Mouse (Mus musculus): ENCODE measurements around the gene Hap1. TPM values are rescaled to one million over a fixed set of nuclear protein-coding genes. Genes with fewer than 3 reads are reported as not detected.
"Not testable (repeated sequence)": the region's sequence is repeated elsewhere in the genome, so short reads cannot be mapped to it uniquely, and the experiment has no call there.

Gene Hap1
- polyA plus RNA-seq, 1 experiment from 2014 or later: 440 TPM

DNA sequence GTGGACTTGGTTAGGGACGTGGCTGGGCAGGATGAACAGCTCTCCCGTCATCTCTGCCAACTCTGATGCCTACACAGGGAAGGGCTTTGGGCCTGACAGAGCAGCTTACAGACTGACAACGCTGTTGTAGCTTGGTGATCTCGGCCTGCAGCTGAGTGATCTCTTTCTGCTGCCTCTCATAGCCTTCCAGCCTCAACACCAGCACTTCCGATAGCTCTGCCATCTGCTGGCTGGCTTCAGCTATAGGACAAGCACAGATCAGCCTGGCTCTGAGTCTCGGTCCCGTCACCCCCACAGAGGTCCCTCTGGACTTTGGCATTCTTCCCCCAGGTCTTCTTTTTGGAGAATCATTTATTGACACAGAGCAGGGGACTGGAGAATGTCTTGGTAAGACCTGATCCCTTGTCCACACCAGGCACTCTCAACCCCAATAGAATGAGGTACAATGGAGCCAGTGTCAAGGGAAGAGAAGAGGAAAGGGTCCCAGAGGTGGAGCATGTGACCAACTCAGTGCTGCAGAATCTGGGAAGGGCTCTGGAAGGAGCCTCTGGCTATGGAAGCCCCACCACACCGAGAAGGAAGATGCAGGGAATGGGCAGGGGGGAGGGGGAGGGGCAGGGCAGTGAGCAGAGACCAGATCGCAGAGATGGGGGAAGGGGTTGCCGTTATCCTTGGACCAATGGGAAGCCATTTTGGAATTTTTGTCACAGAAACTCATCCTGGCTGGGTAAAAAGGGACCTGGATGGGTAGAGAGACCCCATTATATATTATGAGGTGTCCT, 3.7 kb downstream of the Hap1 start:
- Histone ChIP-seq H3K36me3 (ENCODE audit: control insufficient read depth, insufficient read depth, low read length) (peaks cover 2% of the 10 kb centered on the region; the same call in 1 of the 2 replicates), H3K9me3 (replicated peaks; ENCODE audit: control insufficient read depth, low read length, poor library complexity, severe bottlenecking) (no peaks in the 10 kb centered on the region), H3K4me2 (ENCODE audit: low read length) (no peak overlapping the region), H3K27me3 (ENCODE audit: control insufficient read depth, insufficient read depth, low read depth, low read length) (no peaks in the 10 kb centered on the region), H3K4me1 (ENCODE audit: control insufficient read depth, insufficient read depth, low read length) (peaks cover 29% of the 10 kb centered on the region), H3K27ac (ENCODE audit: low read length) (peak overlapping the region; percentile 47; the same call in 1 of the 2 replicates), H3K4me3 (ENCODE audit: low read depth, low read length) (no peak overlapping the region), H3K9ac (ENCODE audit: low read depth, low read length) (peak overlapping the region; percentile 28; the same call in 1 of the 2 replicates)
- WGBS: 27% methylated on average over 10 of the region's 10 CpGs
- ATAC-seq: peak; percentile 21; the same call in 1 of the 2 replicates

DNA sequence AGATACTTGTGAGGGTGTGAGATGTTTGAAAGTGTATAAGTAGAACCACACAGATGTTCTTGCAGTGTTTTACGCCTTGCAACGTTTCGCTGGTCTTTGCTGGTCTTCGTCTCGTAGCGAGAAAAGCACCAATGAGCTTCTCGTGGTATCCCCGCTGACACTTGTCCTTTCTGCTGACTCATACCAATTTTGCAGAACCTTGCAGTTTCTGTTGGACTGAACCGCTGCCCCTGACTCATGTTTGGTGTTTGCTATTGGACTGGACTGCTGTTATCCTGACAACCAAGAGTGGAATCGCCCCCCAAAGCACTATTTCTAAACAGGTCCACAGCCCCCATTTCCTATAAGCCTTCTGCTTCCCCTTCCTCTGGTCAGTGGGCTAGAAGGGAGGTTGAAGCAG, 11.7 kb downstream of the Hap1 start:
- 95% methylated on average over 10 of the region's 10 CpGs for WGBS
- Histone ChIP-seq H3K9ac (ENCODE audit: low read depth, low read length) (no peak overlapping the region), H3K4me1 (ENCODE audit: control insufficient read depth, insufficient read depth, low read length) (0 out of 2 replicates have a peak, but pooled peaks cover 5% of the 10 kb centered on the region)

DNA sequence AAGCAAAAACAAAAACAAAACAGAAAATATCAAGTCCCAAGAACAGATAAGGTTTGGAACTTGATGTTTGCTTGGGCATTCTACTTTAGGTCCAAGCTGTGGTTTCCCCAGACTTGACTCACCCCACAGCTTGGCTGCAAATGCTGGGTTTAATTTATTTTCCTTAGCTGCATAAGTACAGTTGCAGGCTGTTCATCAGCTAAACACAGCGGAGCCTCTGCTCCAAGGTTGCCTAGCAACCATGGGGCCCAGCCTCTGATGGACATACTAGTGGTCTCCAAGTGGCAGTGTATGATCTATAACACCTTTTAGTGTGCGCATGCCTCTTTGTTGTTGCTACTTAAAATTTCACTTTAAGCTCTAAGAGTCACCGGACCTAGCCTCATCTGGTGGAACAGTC, 20.2 kb downstream of the Hap1 start:
- H3K36me3 ChIP-seq (ENCODE audit: control insufficient read depth, insufficient read depth, low read length): no peaks in the 10 kb centered on the region
- H3K4me1 ChIP-seq (ENCODE audit: control insufficient read depth, insufficient read depth, low read length): peaks cover 33% of the 10 kb centered on the region
- no peaks in the 10 kb centered on the region for H3K27me3 ChIP-seq (ENCODE audit: control insufficient read depth, insufficient read depth, low read depth, low read length)
- no peak overlapping the region for H3K4me3 ChIP-seq (ENCODE audit: low read depth, low read length)
- 34% methylated on average over 3 of the region's 3 CpGs for WGBS
- peak overlapping the region; percentile 94 for H3K27ac ChIP-seq (ENCODE audit: low read length)
- H3K9me3 ChIP-seq (replicated peaks; ENCODE audit: control insufficient read depth, low read length, poor library complexity, severe bottlenecking): no peaks in the 10 kb centered on the region
- no peak for ATAC-seq
- no peak overlapping the region for H3K9ac ChIP-seq (ENCODE audit: low read depth, low read length)
- H3K4me2 ChIP-seq (ENCODE audit: low read length): no peak overlapping the region

More for the DNA sequence above, 11.7 kb downstream of the Hap1 start:
- ATAC-seq: no peak
- no peaks in the 10 kb centered on the region for H3K27me3 ChIP-seq (ENCODE audit: control insufficient read depth, insufficient read depth, low read depth, low read length)
- 0 out of 2 replicates have a peak, but pooled peaks cover 2% of the 10 kb centered on the region for H3K36me3 ChIP-seq (ENCODE audit: control insufficient read depth, insufficient read depth, low read length)
- no peak overlapping the region for H3K27ac ChIP-seq (ENCODE audit: low read length)
- H3K4me3 ChIP-seq (ENCODE audit: low read depth, low read length): no peak overlapping the region
- no peak overlapping the region for H3K4me2 ChIP-seq (ENCODE audit: low read length)
- H3K9me3 ChIP-seq (replicated peaks; ENCODE audit: control insufficient read depth, low read length, poor library complexity, severe bottlenecking): no peaks in the 10 kb centered on the region

DNA sequence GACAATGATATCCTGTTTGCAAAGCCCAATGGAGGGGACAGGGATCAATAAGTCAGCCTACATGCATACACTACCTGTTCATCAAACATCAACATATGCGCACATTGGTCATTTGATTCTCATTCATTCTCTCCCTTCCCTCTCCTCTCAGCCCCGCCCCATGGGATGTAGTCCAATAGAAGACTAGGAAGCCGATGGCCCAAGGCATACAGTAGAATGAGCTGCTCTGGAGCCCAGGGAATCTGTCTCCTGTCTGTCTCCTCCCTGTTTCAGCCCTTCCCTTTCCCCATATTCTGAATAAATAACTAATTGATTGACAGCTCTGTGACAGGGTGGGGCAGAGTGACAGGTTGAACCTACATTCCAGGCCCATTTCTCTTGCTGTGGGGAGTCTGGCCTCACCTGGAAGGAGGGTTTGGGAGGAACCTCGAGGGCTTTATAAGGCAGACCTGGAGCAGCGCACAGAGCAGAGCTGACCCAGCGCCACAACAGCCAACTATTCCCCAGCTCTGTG, 21.9 kb downstream of the Hap1 start, which contains the start of gene Gast:
TSS of gene Gast (plus strand) at position 464 of the 514 bp plus-strand sequence.
- H3K4me1 ChIP-seq (ENCODE audit: control insufficient read depth, insufficient read depth, low read length): peaks cover 42% of the 10 kb centered on the region
- ATAC-seq: no peak
- no peaks in the 10 kb centered on the region for H3K9me3 ChIP-seq (replicated peaks; ENCODE audit: control insufficient read depth, low read length, poor library complexity, severe bottlenecking)
- peak within 1 kb of the TSS; percentile 39 for H3K4me2 ChIP-seq (ENCODE audit: low read length)
- peak within 1 kb of the TSS; percentile 94 for H3K27ac ChIP-seq (ENCODE audit: low read length)
- H3K9ac ChIP-seq (ENCODE audit: low read depth, low read length): no peak within 1 kb of the TSS
- H3K4me3 ChIP-seq (ENCODE audit: low read depth, low read length): no peak within 1 kb of the TSS
- WGBS: 70% methylated on average over 6 of the region's 6 CpGs
- H3K27me3 ChIP-seq (ENCODE audit: control insufficient read depth, insufficient read depth, low read depth, low read length): no peaks in the 10 kb centered on the region
- no peaks in the 10 kb centered on the region for H3K36me3 ChIP-seq (ENCODE audit: control insufficient read depth, insufficient read depth, low read length)

DNA sequence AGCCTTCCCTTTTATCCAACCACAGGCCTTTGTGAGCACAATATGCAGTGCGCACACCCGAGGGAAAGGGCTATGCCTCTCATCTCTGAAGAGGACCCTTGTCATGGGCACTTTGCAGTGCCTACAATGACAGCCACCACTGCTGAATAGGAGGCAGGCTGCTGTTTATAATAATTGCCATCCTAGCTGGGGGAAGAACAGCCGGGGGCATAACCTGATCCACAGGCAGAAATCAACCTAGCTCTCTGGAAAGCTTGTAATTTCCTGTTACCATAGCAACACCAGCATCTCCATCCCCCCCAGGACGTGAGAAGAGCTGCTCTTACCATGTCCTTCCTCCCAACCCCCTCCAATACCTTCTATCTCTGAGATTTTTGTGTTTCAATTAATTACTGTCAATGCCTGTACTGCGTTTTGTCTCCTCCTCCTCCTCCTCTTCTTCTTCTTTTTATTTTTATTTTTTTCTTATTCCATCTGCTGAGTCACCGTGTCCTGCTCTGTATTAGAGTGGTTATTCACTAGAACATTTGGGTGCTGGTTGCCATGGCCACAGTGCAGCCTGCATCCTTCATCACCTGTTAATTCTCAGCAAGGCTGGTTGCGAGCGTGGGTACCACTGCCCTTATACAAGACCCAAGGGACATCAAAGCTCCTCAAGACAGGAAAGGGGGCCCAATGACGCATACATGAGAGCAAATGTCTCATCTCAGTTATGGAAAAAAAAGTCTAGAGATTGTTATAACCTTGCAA, 23.0 kb downstream of the Hap1 start:
- H3K4me3 ChIP-seq (ENCODE audit: low read depth, low read length): no peak overlapping the region
- peak overlapping the region; percentile 39 for H3K4me2 ChIP-seq (ENCODE audit: low read length)
- no peaks in the 10 kb centered on the region for H3K36me3 ChIP-seq (ENCODE audit: control insufficient read depth, insufficient read depth, low read length)
- 18% methylated on average over 9 of the region's 9 CpGs for WGBS
- peak overlapping the region; percentile 94 for H3K27ac ChIP-seq (ENCODE audit: low read length)
- peak; percentile 88 for ATAC-seq
- H3K4me1 ChIP-seq (ENCODE audit: control insufficient read depth, insufficient read depth, low read length): peaks cover 42% of the 10 kb centered on the region
- no peaks in the 10 kb centered on the region for H3K9me3 ChIP-seq (replicated peaks; ENCODE audit: control insufficient read depth, low read length, poor library complexity, severe bottlenecking)
- peak overlapping the region; percentile 16; the same call in 1 of the 2 replicates for H3K9ac ChIP-seq (ENCODE audit: low read depth, low read length)
- H3K27me3 ChIP-seq (ENCODE audit: control insufficient read depth, insufficient read depth, low read depth, low read length): no peaks in the 10 kb centered on the region

DNA sequence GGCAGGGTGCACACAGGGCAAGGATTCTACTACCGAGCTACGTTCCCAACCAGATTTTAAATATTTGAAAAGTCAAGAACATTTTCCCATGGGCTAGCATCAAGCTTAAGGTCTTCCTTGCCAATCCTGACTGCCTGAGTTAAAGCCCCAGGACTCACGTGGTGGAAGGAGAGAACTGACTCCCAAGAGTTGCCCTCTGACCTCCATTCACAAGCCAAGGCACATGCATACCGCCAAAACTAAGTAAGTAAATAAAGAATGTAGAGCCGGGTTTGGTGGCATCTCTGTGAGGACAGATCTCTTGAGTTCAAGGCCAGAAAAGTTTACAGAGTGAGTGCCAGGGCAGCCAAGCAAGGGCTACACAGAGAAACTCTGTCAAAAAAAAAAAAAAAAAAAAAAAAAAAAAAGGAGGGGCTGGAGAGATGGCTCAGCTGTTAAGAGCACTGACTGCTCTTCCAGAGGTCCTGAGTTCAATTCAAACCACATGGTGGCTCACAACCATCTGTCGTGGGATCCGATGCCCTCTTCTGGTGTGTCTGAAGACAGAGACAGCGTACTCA, 25.0 kb downstream of the Hap1 start:
- WGBS: 57% methylated on average over 8 of the region's 8 CpGs
- not testable (repeated sequence) for H3K9ac ChIP-seq (ENCODE audit: low read depth, low read length); H3K27me3 ChIP-seq (ENCODE audit: control insufficient read depth, insufficient read depth, low read depth, low read length); H3K4me3 ChIP-seq (ENCODE audit: low read depth, low read length); ATAC-seq; H3K4me2 ChIP-seq (ENCODE audit: low read length); H3K9me3 ChIP-seq (replicated peaks; ENCODE audit: control insufficient read depth, low read length, poor library complexity, severe bottlenecking); H3K36me3 ChIP-seq (ENCODE audit: control insufficient read depth, insufficient read depth, low read length)
- H3K4me1 ChIP-seq (ENCODE audit: control insufficient read depth, insufficient read depth, low read length): peaks cover 38% of the 10 kb centered on the region
- peak overlapping the region; percentile 42; the same call in 1 of the 2 replicates for H3K27ac ChIP-seq (ENCODE audit: low read length)

DNA sequence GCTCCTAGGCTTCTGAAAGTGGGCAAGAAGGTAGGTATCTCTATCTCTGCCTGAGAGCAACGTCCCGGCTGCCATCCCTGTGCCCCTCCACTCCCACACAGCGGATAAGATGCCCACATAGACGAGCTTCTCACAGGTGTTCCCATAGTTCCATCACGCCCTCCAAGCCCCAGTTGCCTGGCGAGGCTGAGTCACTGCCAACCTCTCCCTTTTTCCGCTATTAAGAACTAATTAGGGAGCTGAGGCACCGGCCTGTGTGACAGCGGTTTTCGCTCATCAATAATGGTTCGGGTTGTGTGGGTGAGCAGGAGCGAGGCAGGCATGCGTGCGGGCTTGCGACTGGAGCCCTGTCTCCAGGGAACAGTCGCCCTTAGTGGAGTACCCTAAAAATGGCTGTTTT, 25.7 kb downstream of the Hap1 start:
- Histone ChIP-seq H3K27ac (ENCODE audit: low read length) (peak overlapping the region; percentile 42; the same call in 1 of the 2 replicates), H3K9ac (ENCODE audit: low read depth, low read length) (0 out of 2 replicates have a peak overlapping the region, but pooled peaks have one; percentile 20), H3K4me1 (ENCODE audit: control insufficient read depth, insufficient read depth, low read length) (peaks cover 35% of the 10 kb centered on the region), H3K4me3 (ENCODE audit: low read depth, low read length) (no peak overlapping the region), H3K9me3 (replicated peaks; ENCODE audit: control insufficient read depth, low read length, poor library complexity, severe bottlenecking) (no peaks in the 10 kb centered on the region), H3K4me2 (ENCODE audit: low read length) (no peak overlapping the region), H3K27me3 (ENCODE audit: control insufficient read depth, insufficient read depth, low read depth, low read length) (no peaks in the 10 kb centered on the region), H3K36me3 (ENCODE audit: control insufficient read depth, insufficient read depth, low read length) (no peaks in the 10 kb centered on the region)
- WGBS: 57% methylated on average over 16 of the region's 16 CpGs
- ATAC-seq: no peak

DNA sequence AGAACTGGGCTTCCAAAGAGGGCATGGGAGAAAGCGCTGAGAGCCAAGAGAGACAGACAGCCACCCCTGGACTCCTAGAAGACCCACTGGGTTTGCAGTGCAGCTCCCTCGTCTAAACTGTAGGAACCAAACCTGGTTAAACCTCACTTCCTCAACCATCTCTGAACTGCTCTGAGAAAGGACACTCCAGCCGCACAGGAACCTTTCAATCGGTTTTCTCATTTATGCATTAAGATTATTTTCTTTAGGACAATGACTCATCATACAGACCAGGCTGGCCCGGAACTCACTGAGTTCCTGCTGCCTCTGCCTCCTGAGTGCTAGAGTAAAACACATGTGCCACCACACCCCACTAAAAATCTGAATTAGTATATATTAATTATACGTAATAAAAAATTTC, 28.2 kb downstream of the Hap1 start:
- H3K4me1 ChIP-seq (ENCODE audit: control insufficient read depth, insufficient read depth, low read length): peaks cover 23% of the 10 kb centered on the region
- no peaks in the 10 kb centered on the region for H3K9me3 ChIP-seq (replicated peaks; ENCODE audit: control insufficient read depth, low read length, poor library complexity, severe bottlenecking)
- H3K4me3 ChIP-seq (ENCODE audit: low read depth, low read length): no peak overlapping the region
- no peaks in the 10 kb centered on the region for H3K36me3 ChIP-seq (ENCODE audit: control insufficient read depth, insufficient read depth, low read length)
- H3K9ac ChIP-seq (ENCODE audit: low read depth, low read length): no peak overlapping the region
- no peaks in the 10 kb centered on the region for H3K27me3 ChIP-seq (ENCODE audit: control insufficient read depth, insufficient read depth, low read depth, low read length)
- no peak for ATAC-seq
- H3K4me2 ChIP-seq (ENCODE audit: low read length): no peak overlapping the region
- peak overlapping the region; percentile 68 for H3K27ac ChIP-seq (ENCODE audit: low read length)
- WGBS: 93% methylated on average over 6 of the region's 6 CpGs

All from midbrain, embryonic 16.5 days (tissue).